Mouse (Mus musculus) megakaryocyte, embryonic 14.5 days (primary cell): Measurements from ENCODE around the gene Tmsb15l.

Experiments
- FLI1 ChIP-seq: IDR thresholded peaks from 2 replicates; pipeline ENCODE4 v1.6.1; 2012; ENCODE audit warnings: low read length, inconsistent platforms, mixed read lengths
- GATA1 ChIP-seq: IDR thresholded peaks from 3 replicates; pipeline ENCODE4 v1.6.1; 2012; ENCODE audit warnings: mixed read lengths, low read length, inconsistent platforms, borderline replicate concordance

DNA sequence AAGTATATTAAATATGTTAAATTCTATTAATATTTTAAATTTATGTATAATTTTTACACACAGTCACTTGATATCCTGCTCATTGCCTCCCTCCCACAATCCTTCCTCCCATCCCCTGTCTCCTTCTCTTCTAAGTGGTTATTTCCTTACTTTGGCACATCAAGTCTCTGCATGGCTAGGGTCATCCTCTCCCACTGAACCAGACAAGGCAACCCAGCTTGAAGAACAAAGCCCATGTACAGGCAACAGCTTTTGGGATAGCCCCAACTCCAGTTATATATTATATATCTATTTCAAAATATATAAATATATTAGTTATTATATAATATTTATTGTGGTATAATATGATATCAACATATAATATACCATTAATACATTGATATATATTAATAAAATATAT is 50.8 kb downstream of the Tmsb15l start:
- TF ChIP-seq FLI1 (no peak), GATA1 (no peak)
